Mouse (Mus musculus) E14TG2a.4 (cell line): ENCODE measurements around the gene Npas3.
A peak's percentile ranks its signal among the peaks of the same experiment; 100 is the strongest.

Experiments used
- H3K27me3 ChIP-seq: 2 replicates; pipeline ENCODE4 v1.6.1; 2014; ENCODE audit warnings: low read length, control low read depth; ENCODE audit not compliant: insufficient read depth
- H3K36me3 ChIP-seq: 2 replicates; pipeline ENCODE4 v1.6.1; 2014; ENCODE audit warnings: low read length, control low read depth; ENCODE audit not compliant: insufficient read depth
- H3K4me1 ChIP-seq: replicated peaks from 2 replicates; pipeline ENCODE4 v1.6.1; 2014; ENCODE audit warnings: low read depth, low read length, control low read depth
- H3K4me3 ChIP-seq: replicated peaks from 2 replicates; pipeline ENCODE4 v1.5.1; 2014; ENCODE audit warnings: mild to moderate bottlenecking, low read length
- H3K9me3 ChIP-seq: 2 replicates; pipeline ENCODE4 v1.6.1; 2014; ENCODE audit warnings: low read length, control low read depth
- CTCF ChIP-seq: conservative IDR thresholded peaks from 2 replicates; pipeline ENCODE4 v1.5.1; 2014; ENCODE audit warnings: low read length
- NANOG ChIP-seq: IDR thresholded peaks from 2 replicates; pipeline ENCODE4 v1.6.1; 2014; ENCODE audit warnings: borderline replicate concordance, low read length, mixed read lengths
- POU5F1 ChIP-seq: IDR thresholded peaks from 2 replicates; pipeline ENCODE4 v1.6.1; 2014; ENCODE audit warnings: low read length, borderline replicate concordance

Gene Npas3

DNA sequence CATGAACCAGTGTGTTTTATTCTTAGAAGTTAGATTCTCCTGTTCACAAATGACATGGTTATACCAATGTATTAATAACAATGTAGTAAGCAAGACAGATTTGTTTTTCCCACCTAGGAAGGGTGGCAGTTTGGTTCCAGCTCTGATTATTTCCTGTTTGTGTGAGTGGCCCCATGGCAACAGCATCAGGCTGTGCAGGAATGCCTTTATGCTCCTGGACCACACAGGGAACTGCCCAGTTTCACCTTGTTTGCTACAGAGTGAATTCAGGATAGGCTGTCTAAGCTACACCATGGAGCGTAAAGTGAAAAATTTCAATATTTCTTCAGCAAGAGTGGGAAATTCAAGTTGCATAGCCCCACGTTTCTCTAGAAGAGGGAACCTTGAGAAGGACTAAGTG, 162.2 kb downstream of the Npas3 start:
- Histone ChIP-seq H3K27me3 (no peaks in the 10 kb centered on the region), H3K4me1 (no peaks in the 10 kb centered on the region), H3K9me3 (no peaks in the 10 kb centered on the region), H3K36me3 (no peaks in the 10 kb centered on the region), H3K4me3 (no peak overlapping the region)
- TF ChIP-seq POU5F1, result no peak
- TF ChIP-seq NANOG, result no peak
- no peak for TF ChIP-seq CTCF

GRCm38 (mm10) chr12:53416096-53416495, 167.6 kb downstream of the Npas3 start:
- Histone ChIP-seq H3K27me3 (no peaks in the 10 kb centered on the region), H3K36me3 (no peaks in the 10 kb centered on the region), H3K4me3 (no peak overlapping the region), H3K9me3 (no peaks in the 10 kb centered on the region), H3K4me1 (no peaks in the 10 kb centered on the region)
- TF ChIP-seq NANOG, result no peak

DNA sequence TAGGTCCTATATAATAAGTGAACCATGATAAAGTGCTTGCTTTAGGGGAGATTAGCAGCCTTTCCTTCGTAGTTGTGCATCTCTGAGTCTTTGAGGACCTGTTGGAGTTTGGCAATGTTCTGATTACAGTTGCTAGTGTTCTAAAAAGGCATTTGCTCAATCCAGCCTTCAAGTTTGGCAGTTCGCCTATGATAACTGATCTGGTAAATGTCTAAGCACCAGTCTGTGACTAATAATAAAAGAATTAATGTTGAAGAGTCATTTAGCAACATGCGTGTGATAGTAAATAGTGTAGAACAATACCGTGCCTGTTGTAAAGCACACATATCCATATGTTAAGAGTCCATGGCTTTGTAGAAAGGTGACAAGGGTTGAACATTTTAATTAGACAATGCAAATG, 173.2 kb downstream of the Npas3 start:
- no peak overlapping the region for H3K4me3 ChIP-seq
- no peaks in the 10 kb centered on the region for H3K9me3 ChIP-seq
- no peaks in the 10 kb centered on the region for H3K36me3 ChIP-seq
- TF ChIP-seq NANOG (no peak), CTCF (no peak)
- H3K4me1 ChIP-seq, result no peaks in the 10 kb centered on the region
- H3K27me3 ChIP-seq, result no peaks in the 10 kb centered on the region

DNA sequence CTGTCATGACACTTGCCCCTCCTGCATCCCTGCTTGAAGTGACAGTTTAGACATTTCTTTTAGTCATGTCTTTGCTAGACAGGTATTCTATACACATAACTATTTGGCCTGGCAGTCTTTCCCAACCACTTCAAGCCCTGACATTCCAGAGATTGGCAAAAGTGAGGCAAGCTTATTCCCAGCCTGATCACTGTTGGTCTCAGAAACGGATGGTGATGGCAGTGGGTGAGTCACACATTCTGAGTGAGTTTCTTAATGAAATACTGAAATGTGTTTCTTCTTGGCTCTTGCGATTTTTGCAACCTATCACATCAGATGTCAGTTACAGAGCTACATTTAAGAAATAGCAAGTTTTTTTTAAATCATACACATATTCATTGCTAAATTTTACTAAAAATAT, 175.2 kb downstream of the Npas3 start:
- no peaks in the 10 kb centered on the region for H3K9me3 ChIP-seq
- no peak overlapping the region for H3K4me3 ChIP-seq
- TF ChIP-seq CTCF, result no peak
- TF ChIP-seq POU5F1, result no peak
- no peak for TF ChIP-seq NANOG
- no peaks in the 10 kb centered on the region for H3K27me3 ChIP-seq
- H3K36me3 ChIP-seq, result no peaks in the 10 kb centered on the region
- no peaks in the 10 kb centered on the region for H3K4me1 ChIP-seq

DNA sequence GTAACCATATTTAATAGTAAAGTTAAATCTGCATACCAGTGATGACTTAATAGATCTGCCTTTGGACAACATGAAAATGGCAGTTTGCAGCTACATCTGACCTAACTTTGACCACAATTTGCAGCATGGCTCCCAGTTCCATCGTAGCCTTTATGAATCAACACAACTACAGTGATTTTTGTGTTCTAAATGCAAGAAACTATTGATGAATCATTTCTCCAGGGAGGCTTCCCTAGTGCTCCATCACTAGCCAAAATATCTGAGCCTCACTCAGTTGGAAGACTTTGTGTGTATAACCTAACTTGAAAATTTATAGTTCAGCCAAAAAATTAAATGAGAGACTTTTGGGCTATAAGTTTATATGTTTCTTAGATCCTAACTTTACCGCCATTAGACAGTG, 177.5 kb downstream of the Npas3 start:
- no peak overlapping the region for H3K4me3 ChIP-seq
- TF ChIP-seq CTCF (no peak), POU5F1 (no peak), NANOG (no peak)
- no peaks in the 10 kb centered on the region for H3K9me3 ChIP-seq
- H3K36me3 ChIP-seq, result no peaks in the 10 kb centered on the region
- no peaks in the 10 kb centered on the region for H3K27me3 ChIP-seq
- no peaks in the 10 kb centered on the region for H3K4me1 ChIP-seq

DNA sequence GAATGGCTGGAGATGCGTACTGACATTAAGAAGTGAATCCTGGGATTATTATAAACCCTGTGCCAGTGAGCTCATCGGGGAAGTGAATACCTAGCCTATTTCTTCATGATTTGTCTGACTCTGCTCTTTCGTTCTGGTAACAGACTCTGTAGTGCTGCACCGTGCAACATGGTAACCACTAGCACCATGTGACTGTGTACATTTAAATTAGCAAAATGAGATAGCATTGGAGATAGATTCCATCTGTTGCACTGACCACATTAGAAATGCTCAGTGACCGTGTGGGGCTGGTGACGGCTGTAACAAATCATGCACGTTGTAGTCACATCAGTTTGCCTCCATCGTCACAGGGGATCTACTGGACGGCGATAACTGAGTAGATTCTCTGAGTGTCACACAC, 178.7 kb downstream of the Npas3 start:
- Histone ChIP-seq H3K4me1 (no peaks in the 10 kb centered on the region), H3K27me3 (no peaks in the 10 kb centered on the region), H3K9me3 (no peaks in the 10 kb centered on the region), H3K36me3 (no peaks in the 10 kb centered on the region), H3K4me3 (no peak overlapping the region)
- no peak for TF ChIP-seq POU5F1
- no peak for TF ChIP-seq CTCF
- TF ChIP-seq NANOG, result no peak

- Histone ChIP-seq H3K9me3 (no peaks in the 10 kb centered on the region), H3K4me1 (no peaks in the 10 kb centered on the region), H3K4me3 (no peak overlapping the region), H3K27me3 (no peaks in the 10 kb centered on the region), H3K36me3 (no peaks in the 10 kb centered on the region)
- TF ChIP-seq POU5F1, result no peak
- TF ChIP-seq NANOG, result no peak
- TF ChIP-seq CTCF, result no peak
Observed at GRCm38 (mm10) chr12:53442029-53442428, 193.6 kb downstream of the Npas3 start.

DNA sequence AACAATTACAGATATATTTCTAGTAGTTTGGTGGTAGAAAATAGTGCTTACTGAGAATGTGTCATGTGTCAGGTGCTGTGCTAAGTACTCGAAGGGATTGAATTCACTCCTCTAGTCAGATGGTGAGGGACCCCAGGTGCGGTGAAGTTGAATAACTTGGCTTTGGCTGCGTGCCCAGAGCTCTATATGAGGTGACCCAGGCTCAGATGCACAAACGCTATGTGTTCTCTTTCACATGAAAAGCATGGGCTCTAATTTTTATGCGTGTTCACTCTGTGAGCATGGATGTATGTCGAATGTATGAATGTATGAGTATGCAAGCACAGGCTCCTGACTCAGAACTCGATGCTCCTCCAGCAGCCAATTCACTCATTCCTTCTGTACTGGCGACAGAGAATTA, 199.0 kb downstream of the Npas3 start:
- no peaks in the 10 kb centered on the region for H3K9me3 ChIP-seq
- peaks cover 4% of the 10 kb centered on the region; the same call in 1 of the 2 replicates for H3K4me1 ChIP-seq
- no peaks in the 10 kb centered on the region for H3K27me3 ChIP-seq
- H3K4me3 ChIP-seq, result no peak overlapping the region
- no peak for TF ChIP-seq CTCF
- TF ChIP-seq POU5F1, result no peak
- no peak for TF ChIP-seq NANOG
- no peaks in the 10 kb centered on the region for H3K36me3 ChIP-seq

DNA sequence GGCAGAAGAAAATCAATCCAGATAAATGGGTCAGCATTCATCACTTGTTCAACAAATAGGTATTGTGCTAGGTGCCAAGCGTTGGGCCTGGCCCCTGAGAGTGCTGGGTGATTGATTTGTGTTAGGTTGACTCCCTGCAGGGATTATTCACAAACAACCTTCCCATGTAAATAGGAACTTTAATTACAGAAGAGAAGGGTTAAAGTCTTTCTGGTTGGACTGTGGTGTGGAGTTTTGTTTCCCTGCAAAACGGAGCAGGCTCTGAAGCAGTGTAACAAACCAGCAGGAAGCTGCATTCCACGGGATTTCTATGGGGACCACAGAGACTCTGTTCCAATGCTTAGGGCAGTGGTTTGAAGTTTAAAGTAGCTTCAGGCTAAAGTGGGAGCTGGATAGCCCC, 199.6 kb downstream of the Npas3 start:
- no peaks in the 10 kb centered on the region for H3K9me3 ChIP-seq
- TF ChIP-seq POU5F1 (no peak), NANOG (no peak), CTCF (no peak)
- no peak overlapping the region for H3K4me3 ChIP-seq
- H3K36me3 ChIP-seq, result no peaks in the 10 kb centered on the region
- peaks cover 4% of the 10 kb centered on the region; the same call in 1 of the 2 replicates for H3K4me1 ChIP-seq
- no peaks in the 10 kb centered on the region for H3K27me3 ChIP-seq

GRCm38 (mm10) chr12:53467549-53467948, 219.1 kb downstream of the Npas3 start:
- TF ChIP-seq POU5F1 (no peak), NANOG (peak; percentile 81), CTCF (no peak)
- peaks cover 7% of the 10 kb centered on the region for H3K4me1 ChIP-seq
- no peaks in the 10 kb centered on the region for H3K27me3 ChIP-seq
- H3K9me3 ChIP-seq, result no peaks in the 10 kb centered on the region; the same call in 1 of the 2 replicates
- no peak overlapping the region for H3K4me3 ChIP-seq
- no peaks in the 10 kb centered on the region for H3K36me3 ChIP-seq
